Mouse (Mus musculus) testis, adult 2 months (tissue): ENCODE measurements around the gene Spint4.

Source experiments
- CTCF ChIP-seq: fragments of 200-500 bp; IDR thresholded peaks from 2 replicates; pipeline ENCODE4 v1.5.1; 2012; ENCODE audit warnings: low read depth, mild to moderate bottlenecking, inconsistent platforms, low read length, moderate library complexity; ENCODE audit not compliant: control insufficient read depth, insufficient read depth, insufficient replicate concordance
- POLR2A ChIP-seq: fragments of 200-500 bp; IDR thresholded peaks from 2 replicates; pipeline ENCODE4 v1.6.1; 2012; ENCODE audit warnings: low read depth, mild to moderate bottlenecking, inconsistent platforms, low read length, moderate library complexity; ENCODE audit not compliant: control insufficient read depth

- TF ChIP-seq POLR2A = no peak
- no peak for TF ChIP-seq CTCF
Observed at GRCm38 (mm10) chr2:164676916-164677685, 21.2 kb upstream of the Spint4 start.
